Mouse (Mus musculus) lung, postnatal 14 days (tissue): ENCODE measurements around the gene Map3k14.

Experiments
- DNase-seq: peaks from one replicate; pipeline ENCODE4 v3.0.0; 2021

The Map3k14 gene

DNA sequence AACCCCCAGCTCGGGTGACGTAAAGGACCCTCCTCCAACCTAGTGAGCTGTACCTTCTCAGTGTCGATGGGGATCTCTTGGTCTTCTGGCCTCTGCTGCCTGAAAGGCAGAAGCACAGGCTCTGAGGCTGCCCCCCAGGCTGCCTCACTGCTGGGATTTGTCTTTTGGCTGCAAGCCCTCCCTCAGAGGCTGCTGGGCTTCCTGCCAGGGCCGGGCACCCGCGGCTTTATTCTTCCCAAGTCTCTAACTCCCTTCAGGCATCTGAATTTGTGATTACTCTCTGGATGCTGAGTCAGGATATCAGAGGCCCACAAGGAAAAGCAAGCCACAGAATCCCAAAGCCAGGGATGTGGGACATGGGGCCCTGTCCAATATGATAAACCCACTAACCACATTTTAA is 65.6 kb downstream of the Map3k14 start:
- DNase-seq, result peak; percentile 25

DNA sequence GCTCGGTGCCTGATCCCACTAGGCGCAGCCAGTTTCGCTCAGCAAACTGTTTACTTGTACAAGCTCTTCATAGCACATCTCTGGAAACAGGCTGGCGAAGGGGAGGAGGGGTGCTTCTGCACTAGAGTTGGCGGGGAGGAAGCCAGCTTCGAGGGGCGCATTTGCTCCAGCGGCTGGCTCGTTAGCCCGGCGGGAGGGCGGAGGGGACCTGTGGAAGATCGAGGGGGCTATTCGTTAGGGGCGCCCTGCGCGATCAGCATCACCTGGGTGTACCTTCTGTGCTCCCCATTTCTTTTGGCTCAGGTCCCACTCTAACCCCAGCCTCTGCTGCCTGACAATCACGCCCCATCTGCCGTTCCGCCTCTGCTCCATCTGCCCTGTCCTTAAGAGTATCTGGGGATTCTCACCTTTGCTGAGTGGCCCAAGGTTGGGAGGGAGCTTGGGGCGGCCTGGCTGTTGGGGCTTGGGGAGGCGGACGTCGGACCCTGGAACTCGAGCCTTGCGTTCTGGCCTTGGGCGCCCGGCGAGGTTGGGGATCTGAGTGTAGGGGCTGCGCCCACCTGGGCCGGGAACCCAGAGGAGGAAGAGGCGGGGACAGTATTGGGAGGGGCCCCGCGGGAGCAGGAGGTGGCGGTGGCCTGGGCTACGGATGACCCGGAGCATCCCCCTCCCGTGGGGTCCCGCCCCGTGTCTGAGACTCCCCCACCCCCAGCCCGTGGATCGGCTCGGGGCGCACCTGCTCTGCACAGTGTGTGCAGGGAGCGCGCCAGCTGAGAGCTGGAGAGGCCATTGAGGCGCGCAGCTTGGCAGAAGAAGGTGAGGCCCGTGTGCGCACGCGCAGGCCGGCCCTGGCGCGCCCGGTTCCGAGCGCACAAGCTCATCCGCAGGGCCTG is 68.1 kb downstream of the Map3k14 start:
- peak; percentile 46 for DNase-seq

DNA sequence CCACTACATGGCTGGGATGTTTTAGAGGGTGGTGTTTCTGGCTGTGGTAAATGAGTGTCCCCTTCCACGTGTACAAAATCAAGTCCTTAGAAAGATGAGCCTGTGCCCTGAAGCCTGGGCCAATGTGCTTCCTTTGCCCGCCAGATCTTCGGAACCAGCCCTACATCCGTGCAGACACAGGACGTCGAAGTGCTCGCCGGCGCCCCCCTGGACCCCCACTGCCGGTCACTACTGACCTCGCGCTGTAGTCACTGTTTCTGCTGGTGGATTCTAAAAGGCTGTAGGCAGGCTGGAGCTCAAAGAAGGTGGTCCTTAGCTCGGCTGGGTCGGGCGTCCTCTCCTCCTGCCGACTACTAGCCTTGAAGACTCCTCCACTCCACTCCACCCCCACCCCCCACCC is 68.9 kb downstream of the Map3k14 start:
- no peak for DNase-seq

DNA sequence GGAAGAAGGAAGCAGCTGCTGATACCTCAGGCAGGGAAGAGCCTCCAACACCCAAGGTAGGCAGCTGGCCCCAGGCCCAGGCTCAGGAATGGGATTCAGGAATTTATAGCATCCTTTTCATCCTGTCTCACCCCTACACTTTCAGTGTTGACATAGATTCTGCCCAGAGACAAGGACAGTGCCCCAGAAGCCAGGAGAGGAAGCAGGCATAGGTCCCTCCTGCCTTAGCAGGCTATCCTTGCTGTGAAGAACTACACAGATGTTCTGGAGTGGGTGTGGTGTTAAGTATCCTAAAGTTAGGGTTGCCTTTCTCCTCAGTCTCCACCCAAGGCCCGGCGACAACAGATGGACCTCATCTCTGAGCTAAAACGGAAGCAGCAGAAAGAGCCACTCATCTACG is 69.9 kb downstream of the Map3k14 start:
- DNase-seq, result no peak

DNA sequence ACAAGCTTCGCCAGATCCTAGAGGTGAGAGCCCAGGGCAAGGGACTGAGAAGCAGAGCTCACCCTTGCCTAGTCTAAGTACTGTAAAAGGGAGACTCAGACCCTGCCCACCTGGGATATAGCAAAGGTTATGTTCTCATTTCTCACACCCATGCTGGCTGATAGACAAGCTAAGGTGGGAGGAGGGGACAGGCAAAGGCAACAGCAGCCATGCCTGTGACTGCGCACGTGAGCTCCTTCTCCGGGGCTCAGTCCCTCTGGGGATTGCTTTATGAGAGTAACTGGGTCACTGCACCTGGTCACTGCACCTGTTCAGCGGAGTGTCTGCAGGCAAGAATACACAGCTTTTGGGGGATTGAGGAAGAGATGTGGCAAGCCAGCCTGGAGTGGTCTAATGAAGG is 71.6 kb downstream of the Map3k14 start:
- DNase-seq, result no peak

DNA sequence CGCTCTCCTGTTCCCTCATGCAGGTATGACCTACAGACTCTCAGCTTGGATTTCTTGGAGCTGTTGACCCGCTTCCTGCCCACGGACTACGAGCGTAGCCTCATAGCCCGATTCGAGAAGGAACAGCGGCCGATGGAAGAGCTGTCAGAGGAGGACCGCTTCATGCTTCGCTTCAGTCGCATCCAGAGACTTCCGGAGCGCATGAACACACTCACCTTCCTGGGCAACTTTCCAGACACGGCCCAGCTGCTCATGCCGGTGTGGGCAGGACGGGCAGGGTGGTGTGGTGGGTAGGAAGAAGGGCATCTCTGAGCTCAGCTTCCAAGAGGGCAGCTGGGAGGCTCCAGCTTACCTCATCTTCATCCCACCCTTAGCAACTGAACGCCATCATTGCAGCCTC is 72.0 kb downstream of the Map3k14 start:
- DNase-seq, result no peak

DNA sequence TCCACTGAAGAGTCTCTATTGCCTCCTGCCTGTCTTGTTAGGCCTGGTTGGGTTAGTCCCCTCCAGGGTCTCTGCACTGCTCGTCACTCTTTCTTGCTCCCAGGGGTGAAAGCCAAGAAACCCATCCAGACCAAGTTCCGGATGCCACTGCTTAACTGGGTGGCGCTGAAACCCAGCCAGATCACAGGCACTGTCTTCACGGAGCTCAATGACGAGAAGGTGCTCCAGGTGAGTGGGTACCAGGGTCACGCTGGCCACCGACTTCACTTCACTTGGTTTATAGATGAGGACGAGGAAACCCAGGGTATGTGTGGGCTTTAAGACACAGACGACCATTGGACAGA is 73.5 kb downstream of the Map3k14 start:
- DNase-seq, result no peak

DNA sequence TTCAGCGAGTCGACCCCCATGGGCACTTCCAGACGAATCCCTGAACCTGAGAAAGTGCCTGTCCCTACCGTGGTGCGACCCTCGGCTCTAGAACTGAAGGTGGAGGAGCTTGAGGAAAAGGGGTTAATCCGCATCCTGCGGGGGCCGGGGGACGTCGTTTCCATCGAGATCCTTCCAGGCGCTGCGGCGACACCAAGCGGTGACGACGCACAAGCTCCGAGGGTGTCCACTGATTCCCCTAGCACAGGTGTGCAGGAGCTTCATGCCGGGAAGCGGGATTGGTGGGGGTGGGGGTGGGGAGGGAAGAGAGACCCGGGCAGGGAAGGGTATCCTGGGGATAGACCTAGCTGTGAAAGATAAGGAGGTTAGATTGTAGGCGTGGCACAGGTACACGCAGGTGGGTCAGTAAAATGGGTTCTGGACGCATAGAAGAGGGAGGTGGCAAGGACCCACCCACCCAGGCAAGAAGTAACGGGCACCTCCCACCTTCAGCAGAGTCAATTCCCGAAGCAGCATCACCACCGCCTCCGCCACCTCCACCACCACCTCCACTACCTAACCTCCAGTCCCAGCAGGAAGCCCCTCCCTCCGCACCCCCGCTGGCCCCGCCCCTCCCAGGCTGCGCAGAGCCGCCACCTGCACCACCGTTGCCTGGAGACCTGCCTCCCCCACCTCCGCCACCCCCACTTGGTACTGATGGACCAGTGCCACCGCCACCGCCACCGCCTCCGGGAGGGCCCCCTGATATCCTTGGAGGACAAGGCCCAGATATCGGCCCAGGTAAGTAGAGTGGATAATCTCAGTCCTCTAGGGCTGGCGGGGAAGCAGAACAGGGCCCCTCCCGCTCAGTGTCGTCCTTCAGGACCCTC is 74.1 kb downstream of the Map3k14 start:
- DNase-seq, result no peak

DNA sequence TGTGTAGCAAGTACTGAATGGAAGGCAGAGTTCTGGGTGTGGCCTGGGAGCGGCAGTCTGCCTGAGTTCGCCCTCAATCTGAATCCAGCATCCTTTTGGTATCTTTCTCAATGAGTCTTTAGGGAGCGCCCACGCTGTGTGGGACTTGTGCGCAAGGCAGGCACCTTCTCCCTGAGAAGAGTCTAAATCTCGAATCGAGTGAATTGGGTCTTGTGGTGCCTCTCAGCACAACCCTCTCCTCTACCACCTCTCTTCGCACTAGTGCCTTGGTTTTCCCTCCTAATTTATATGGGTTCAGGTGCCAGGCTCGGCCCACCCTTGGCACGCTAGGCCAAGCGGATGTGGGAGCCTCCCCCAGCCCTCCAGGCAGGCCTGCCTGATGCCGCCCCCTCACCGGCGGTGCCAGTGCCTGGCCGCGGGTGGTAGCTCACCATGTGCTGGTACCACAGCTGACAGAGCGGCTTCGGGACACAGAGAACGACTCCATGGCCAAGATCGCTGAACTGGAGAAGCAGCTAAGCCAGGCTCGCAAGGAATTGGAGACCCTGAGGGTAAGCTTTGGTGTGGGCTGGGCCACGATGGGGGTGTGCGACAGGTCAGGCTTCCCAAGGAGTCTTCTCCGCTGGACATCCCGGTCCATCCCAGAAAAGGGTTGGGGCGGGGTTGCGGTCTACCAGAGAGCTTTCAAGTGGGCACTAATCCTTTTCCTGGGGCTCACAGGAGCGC is 74.9 kb downstream of the Map3k14 start:
- no peak for DNase-seq

DNA sequence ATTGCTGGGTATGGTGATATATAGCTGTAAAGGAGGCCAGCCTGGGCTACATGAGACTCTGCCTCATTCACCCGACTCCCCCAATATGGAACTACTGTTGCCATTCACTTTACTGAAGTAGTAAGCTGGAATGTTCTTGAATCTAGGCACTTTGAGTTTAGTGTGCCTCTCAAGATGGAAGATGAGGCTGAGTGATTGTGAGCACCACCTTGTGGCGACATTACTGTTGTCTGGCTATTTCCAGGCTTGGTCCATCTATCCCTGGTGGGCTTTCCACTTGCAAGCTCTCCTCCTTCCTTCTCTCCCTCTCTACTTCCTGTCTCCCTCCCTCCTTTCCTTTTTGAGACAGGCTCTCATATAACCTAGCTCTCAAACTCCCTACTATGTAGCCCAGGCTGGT is 82.4 kb downstream of the Map3k14 start:
- peak; percentile 73 for DNase-seq

DNA sequence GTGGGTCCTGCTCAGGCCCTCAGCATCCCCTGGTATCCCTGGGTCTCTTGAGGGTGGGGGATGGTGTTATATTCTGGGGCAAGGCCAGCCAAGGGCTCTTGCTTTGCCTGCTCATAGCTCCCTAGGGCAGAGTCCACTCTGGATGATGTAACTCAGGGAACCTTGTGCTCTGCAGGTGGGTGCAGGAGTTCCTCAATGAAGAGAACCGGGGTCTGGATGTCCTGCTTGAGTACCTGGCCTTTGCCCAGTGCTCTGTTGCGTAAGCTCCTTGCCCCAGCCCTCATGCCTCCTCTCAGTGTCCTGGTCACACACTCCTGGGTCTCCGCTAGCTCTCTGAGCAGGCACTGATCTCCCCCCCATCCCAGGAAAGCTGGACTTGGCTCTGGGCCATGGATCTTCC is 85.4 kb downstream of the Map3k14 start:
- DNase-seq, result no peak

DNA sequence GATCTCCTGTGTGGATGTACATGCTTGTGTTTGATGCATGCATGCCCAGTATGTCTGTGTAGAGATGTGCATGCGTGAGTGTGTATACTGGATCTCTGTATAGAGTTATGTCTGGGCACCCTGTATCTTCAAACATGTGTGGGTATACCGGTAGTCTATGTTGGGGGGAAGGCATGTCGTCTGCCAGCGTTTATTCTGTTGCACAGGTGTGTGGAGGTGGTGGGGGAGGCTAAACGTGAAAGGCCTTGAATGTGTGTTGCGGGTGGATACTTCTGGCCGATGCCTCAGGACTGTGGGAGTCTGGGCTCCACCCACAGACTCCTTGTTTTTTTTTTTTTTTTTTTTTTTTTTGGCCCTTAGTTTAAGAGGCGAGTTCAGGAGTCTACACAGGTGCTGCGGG is 85.9 kb downstream of the Map3k14 start:
- DNase-seq, result no peak

DNA sequence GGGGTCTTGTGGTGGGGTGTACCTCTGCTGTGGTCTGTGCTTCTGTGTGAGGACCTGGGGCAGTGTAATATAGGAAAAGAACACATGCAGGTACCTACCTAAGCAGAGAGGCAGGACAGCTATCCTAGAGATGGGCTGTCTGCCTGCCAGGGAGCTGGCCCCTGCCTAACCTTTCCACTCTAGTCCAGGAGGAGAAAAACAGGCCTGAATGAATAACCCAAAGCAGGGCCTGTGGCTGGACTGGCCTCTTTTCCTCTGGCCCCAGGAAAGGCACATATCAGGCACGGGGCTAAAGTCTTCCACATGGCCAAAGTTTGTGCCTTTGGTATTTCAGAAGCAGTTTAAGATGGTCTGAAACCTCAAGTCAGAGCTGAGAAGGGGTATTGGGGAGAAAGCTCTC is 86.8 kb downstream of the Map3k14 start:
- DNase-seq, result no peak

DNA sequence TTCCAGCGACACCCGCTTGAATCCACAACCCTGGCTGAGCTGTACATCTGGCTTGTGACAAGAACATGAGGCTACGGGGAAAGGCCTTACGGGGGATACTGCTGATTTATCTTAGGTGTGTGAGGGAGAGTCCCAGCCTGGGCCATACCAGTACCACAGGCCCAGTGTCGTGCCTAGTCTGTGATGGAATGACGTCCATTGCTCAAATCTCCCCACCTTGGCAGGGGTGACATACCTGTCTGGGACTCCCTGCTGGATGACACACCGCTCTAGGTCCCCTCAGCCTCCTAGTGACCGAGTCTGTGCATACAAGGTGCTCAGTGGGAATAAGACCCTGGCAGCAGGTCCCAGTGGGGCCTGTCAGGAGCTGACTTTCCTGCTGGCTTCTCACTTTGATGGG is 88.5 kb downstream of the Map3k14 start:
- DNase-seq, result no peak

DNA sequence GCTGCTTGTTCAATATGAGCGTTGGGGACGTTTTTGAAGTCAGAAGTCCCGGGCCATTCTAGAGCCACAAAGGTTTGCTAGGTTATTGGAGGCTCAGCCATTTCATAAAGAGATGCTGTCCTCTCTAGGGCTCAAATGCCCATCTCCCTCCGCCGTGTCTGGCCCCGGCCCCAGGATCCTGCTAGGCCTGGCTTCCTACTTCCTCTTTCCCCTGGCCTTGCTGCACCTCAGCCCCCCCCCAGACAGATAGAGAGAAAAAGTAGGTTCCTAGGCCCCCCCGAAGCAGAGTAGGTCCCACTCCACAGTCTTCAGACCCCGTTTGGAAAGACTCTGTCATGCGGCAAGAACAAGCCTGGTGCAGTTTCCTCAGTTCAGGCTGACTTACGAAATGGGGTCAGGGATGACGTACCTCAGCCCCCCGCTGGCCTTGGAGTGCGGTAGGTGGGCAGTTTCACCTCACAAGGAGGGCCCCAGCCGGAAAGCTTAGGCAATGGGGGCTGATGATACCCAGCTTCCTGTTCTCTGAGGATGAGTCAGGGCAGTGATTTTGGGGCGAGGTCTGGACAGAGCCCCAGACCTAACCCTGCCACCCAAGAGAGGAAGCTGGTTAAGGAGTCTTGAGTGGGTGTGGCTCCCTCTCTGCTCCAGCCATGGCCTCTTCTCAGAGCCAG is 89.3 kb downstream of the Map3k14 start:
- peak; percentile 33 for DNase-seq

DNA sequence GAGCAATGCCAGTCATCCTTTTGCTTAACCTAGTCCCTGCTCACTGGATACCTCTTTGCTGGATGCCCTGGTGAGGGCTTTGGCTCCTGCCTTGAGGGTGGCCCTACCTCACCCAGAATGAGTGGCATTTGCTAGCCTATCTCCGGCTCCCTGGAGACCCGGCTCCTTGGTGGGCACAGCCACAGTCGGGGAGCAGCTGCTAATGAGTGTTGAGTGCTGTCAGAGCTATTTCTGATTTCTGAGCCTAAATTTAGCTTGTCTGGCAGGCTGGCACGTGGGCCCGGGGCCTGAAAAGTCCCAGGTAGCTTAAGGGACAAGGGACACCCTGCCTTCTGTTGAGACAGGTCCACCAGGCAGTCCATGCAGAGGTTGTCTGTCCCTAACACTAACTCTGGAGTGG is 90.1 kb downstream of the Map3k14 start:
- no peak for DNase-seq

DNA sequence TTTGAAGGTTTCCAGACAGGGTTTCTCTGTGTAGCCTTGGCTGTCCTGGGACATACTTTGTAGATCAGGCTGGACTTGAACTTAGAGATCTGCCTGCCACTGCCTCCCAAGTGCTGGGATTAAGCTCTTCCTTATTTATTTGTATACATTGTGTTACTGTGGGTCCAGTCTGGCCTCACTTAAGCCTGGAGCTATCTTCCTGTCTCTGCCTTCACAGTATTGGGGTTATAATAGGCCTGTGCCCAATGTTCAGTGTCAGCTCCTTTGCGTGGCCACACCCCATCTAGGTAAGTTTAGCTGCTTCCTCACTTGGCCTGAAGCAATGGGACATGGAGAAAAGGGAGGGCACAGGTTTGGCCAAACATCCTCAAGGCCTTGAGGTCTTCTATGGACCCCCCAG is 90.8 kb downstream of the Map3k14 start:
- no peak for DNase-seq

DNA sequence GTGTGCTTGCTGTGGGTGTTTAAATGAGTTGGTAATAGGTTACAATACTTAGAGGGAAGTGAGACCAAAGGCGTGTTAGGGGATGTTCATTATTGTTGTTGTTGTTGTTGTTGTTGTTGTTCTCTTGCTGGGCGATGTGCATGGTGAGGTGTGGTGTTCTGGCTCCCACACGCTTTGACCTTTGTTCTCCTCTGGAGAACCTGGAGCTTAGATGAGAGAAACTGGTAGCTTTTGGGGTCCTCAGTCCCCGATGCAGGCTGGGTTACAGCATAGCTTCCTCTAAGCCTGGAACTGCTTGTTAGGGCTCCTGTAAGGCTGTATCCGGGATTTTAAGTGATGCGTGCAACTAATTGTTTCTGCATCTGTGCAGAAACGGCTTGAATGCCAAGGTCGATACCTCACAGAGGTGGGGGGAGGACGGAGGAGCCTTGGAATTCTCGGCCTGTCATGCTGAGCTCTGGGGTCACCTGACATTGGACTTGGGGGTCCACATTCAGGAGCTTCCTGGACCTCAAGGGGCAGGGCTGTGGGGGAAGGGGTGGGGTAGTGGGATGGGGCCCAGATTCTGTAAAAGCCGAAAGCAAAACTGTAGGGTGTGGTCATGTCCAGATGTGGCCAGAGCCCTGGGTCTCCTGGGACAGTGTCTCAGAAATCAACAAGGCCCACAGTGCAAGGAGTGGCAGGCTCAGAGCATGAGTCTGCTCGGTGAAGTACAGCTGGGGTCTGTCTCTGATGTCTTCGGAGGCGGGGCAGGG is 91.4 kb downstream of the Map3k14 start:
- DNase-seq, result no peak

DNA sequence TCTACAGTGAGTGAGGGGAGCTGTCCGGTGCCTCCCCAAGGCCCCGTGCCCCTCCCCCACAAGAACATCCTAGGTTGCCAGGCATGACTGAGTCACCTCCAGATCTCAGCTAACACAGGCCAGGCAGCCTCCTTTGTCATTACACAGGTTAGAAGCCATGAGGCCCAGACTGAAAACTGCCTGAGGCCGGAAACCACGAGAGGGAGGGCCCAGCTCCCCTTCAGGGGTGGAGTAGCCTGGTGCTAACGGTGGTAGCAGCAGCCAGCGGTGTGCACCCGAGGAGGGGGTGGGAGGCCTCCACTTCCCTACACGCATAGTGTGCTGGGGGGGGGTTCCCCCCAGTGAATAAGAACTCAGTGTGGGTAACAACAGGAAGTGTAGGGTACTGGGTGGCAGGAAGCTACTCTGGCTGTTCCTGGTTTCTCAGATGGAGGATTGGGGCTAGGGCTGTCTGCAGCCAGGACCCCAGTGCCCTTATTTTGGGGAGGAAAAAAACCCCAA is 92.3 kb downstream of the Map3k14 start:
- peak; percentile 58 for DNase-seq

DNA sequence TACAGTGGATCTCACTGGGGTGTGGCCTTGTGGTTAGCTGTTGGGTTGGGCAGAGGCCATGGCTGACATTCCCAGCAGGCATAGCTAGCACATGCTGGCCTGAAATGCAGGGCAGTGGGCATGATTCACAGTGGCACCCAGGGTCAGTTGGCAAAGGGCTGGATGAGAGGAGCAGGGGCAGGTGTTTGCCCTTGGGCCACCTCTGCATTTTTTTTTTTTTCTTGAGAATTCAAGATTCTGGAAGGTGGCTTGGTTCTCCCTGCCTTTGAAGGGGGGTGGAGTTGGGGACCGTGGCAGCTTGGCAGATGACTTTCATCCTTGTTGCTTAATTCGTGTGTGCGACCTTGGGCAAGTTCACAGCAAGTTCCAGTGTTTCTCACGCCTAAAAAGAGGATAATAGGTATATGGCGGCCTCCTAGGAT is 92.8 kb downstream of the Map3k14 start:
- no peak for DNase-seq

DNA sequence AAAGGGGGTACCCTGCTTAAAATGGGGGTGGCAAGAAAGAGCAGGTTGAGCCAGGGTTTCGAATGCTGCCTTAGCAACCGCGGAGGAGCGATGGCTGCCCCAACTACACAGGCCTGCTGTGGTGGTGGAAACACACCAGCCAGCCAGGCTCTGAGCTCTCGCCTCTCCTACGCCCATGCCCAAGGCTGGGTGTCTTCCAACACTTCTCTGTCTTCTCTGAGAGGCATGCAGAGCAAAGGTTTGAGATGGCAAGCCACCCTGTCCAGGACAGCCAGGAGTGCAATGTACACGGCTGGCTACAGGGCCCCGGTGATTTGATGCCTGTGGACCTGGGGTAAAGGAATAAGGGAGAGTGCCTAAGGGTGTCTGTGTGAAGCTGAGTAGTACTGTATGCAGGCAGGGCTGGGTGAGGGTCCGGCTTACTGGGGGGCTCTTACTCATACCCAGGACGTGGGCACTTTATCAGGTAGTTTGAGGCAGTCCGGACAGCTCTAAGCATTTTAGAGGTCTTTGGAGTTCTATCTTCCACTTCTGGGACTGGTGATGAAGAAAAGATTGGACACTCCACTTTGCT is 93.4 kb downstream of the Map3k14 start:
- DNase-seq, result no peak
